Mouse (Mus musculus) E14TG2a.4 (cell line): ENCODE measurements at regions not wholly inside any gene's neighbourhood (a gene's known extent, or its start where the extent isn't known, plus 50 kb on each side); places are given as distances from the start of the nearest gene placed in this dataset.

Source experiments
- CTCF ChIP-seq: conservative IDR thresholded peaks from 2 replicates; pipeline ENCODE4 v1.5.1; 2014; ENCODE audit warnings: low read length
- NANOG ChIP-seq: IDR thresholded peaks from 2 replicates; pipeline ENCODE4 v1.6.1; 2014; ENCODE audit warnings: borderline replicate concordance, low read length, mixed read lengths
- POU5F1 ChIP-seq: IDR thresholded peaks from 2 replicates; pipeline ENCODE4 v1.6.1; 2014; ENCODE audit warnings: low read length, borderline replicate concordance

- TF ChIP-seq NANOG = no peak
- TF ChIP-seq CTCF = no peak
- no peak for TF ChIP-seq POU5F1
Observed at GRCm38 (mm10) chr10:45004037-45004653, 62.9 kb upstream of the Prep start.
